Mouse (Mus musculus) stomach, postnatal 0 days (tissue): ENCODE data around the gene Tfdp2. TPM values are rescaled to one million over a fixed set of nuclear protein-coding genes. Genes with fewer than 3 reads are reported as not detected.

Experiments
- ATAC-seq: fragments of 200-750 bp; cut with Nextera tagmentation; 2 replicates; pipeline ENCODE4 v1.8.0; 2017; ENCODE audit not compliant: low FRiP score, low TSS enrichment
- DNase-seq: peaks from one replicate; pipeline ENCODE4 v3.0.0-alpha.2; 2016; ENCODE audit warnings: low spot score
- H3K27ac ChIP-seq: fragments of 300-500 bp; sonication (generic); replicated peaks from 2 replicates; pipeline ENCODE4 v1.5.1; 2014; ENCODE audit warnings: mild to moderate bottlenecking, control low read depth
- H3K27me3 ChIP-seq: fragments of 300-500 bp; sonication (generic); 2 replicates; pipeline ENCODE4 v1.6.1; 2014; ENCODE audit warnings: low read length; ENCODE audit not compliant: control insufficient read depth, insufficient read depth
- H3K36me3 ChIP-seq: fragments of 300-500 bp; sonication (generic); 2 replicates; pipeline ENCODE4 v1.6.1; 2014; ENCODE audit warnings: low read length, mixed read lengths; ENCODE audit not compliant: control insufficient read depth, insufficient read depth
- H3K4me1 ChIP-seq: fragments of 300-500 bp; sonication (generic); replicated peaks from 2 replicates; pipeline ENCODE4 v1.6.1; 2014; ENCODE audit warnings: antibody characterized with exemption; ENCODE audit not compliant: control insufficient read depth, insufficient read depth
- H3K4me2 ChIP-seq: fragments of 300-500 bp; sonication (generic); replicated peaks from 2 replicates; pipeline ENCODE4 v1.6.1; 2014; ENCODE audit warnings: low read depth, mild to moderate bottlenecking, control low read depth, moderate library complexity
- H3K4me3 ChIP-seq: fragments of 300-500 bp; sonication (generic); 2 replicates; pipeline ENCODE4 v1.5.1; 2014; ENCODE audit warnings: low read depth, low read length, control low read depth
- H3K9ac ChIP-seq: fragments of 300-500 bp; sonication (generic); 2 replicates; pipeline ENCODE4 v1.6.1; 2014; ENCODE audit warnings: mild to moderate bottlenecking, low read length, control low read depth, mixed read lengths
- H3K9me3 ChIP-seq: fragments of 300-500 bp; sonication (generic); 2 replicates; pipeline ENCODE4 v1.6.1; 2016; ENCODE audit warnings: low read length; ENCODE audit not compliant: control insufficient read depth
- CTCF ChIP-seq: IDR thresholded peaks from 2 replicates; pipeline ENCODE4 v1.5.1; 2016; ENCODE audit warnings: antibody characterized with exemption, low read depth, mild to moderate bottlenecking, moderate library complexity
- EP300 ChIP-seq: optimal IDR thresholded peaks from 2 replicates; pipeline ENCODE3; 2016; ENCODE audit warnings: antibody characterized with exemption
- WGBS: fragments of 180-500 bp; shearing (Covaris S2); extraction: QIAGEN DNeasy Blood & Tissue Kit; methylation state at CpG from one replicate; pipeline ENCODE4 v1.1.7; 2014; 5-methylcytosine and 5-hydroxymethylcytosine counted together
- polyA plus RNA-seq: library from polyadenylated mRNA; unstranded; fragments of >200 nt; fragmentation: Nextera tagmentation; extraction: Ambion mirVana; gene quantifications from 2 replicates; pipeline ENCODE4 v1.2.1, GENCODE M21; 2015

Gene Tfdp2
- polyA plus RNA-seq, 1 experiment from 2014 or later: 28.8 TPM

GRCm38 (mm10) chr9:96196636-96197181 is 634 bp downstream of the Tfdp2 start:
- peak overlapping the region; percentile 98 for H3K4me2 ChIP-seq
- under 1% methylated on average over 20 of the region's 20 CpGs for WGBS
- TF ChIP-seq EP300 (no peak), CTCF (peak; percentile 56)
- H3K27ac ChIP-seq: peak overlapping the region; percentile 96
- DNase-seq (peak; percentile 64), ATAC-seq (0 out of 2 replicates have a peak, but pooled peaks have one; percentile 33)
- no peaks in the 10 kb centered on the region for H3K27me3 ChIP-seq
- H3K9ac ChIP-seq: peak overlapping the region; percentile 88
- H3K36me3 ChIP-seq: no peaks in the 10 kb centered on the region
- no peaks in the 10 kb centered on the region for H3K9me3 ChIP-seq
- H3K4me3 ChIP-seq: peak overlapping the region; percentile 79
- H3K4me1 ChIP-seq: no peaks in the 10 kb centered on the region; the same call in 1 of the 2 replicates

GRCm38 (mm10) chr9:96197806-96198205 is 1.7 kb downstream of the Tfdp2 start:
- no peaks in the 10 kb centered on the region; the same call in 1 of the 2 replicates for H3K4me1 ChIP-seq
- no peak for TF ChIP-seq EP300
- TF ChIP-seq CTCF: no peak
- DNase-seq (no peak), ATAC-seq (no peak)
- H3K9ac ChIP-seq: no peak overlapping the region
- peak overlapping the region; percentile 79 for H3K4me3 ChIP-seq
- 0 out of 2 replicates have a peak overlapping the region, but pooled peaks have one; percentile 8 for H3K27ac ChIP-seq
- no peaks in the 10 kb centered on the region for H3K27me3 ChIP-seq
- H3K9me3 ChIP-seq: no peaks in the 10 kb centered on the region
- peak overlapping the region; percentile 98 for H3K4me2 ChIP-seq
- 45% methylated on average over 9 of the region's 9 CpGs for WGBS
- H3K36me3 ChIP-seq: no peaks in the 10 kb centered on the region

GRCm38 (mm10) chr9:96203663-96204062 is 7.6 kb downstream of the Tfdp2 start:
- 80% methylated on average over 3 of the region's 3 CpGs for WGBS

GRCm38 (mm10) chr9:96207428-96207827 is 11.4 kb downstream of the Tfdp2 start:
- no peak overlapping the region for H3K9ac ChIP-seq
- no peaks in the 10 kb centered on the region for H3K4me1 ChIP-seq
- no peak overlapping the region for H3K27ac ChIP-seq
- H3K4me2 ChIP-seq: no peak overlapping the region
- 76% methylated on average over 3 of the region's 3 CpGs for WGBS
- H3K27me3 ChIP-seq: no peaks in the 10 kb centered on the region
- peaks cover 5% of the 10 kb centered on the region; the same call in 1 of the 2 replicates for H3K36me3 ChIP-seq
- ATAC-seq (no peak), DNase-seq (no peak)
- no peak for TF ChIP-seq CTCF
- TF ChIP-seq EP300: no peak
- no peaks in the 10 kb centered on the region for H3K9me3 ChIP-seq
- no peak overlapping the region for H3K4me3 ChIP-seq

More at GRCm38 (mm10) chr9:96203663-96204062, 7.6 kb downstream of the Tfdp2 start:
- ATAC-seq (no peak), DNase-seq (no peak)
- Histone ChIP-seq H3K27ac (no peak overlapping the region), H3K9me3 (no peaks in the 10 kb centered on the region), H3K4me1 (no peaks in the 10 kb centered on the region), H3K27me3 (no peaks in the 10 kb centered on the region), H3K4me2 (no peak overlapping the region), H3K9ac (no peak overlapping the region), H3K36me3 (peaks cover 5% of the 10 kb centered on the region; the same call in 1 of the 2 replicates), H3K4me3 (no peak overlapping the region)
- no peak for TF ChIP-seq EP300
- TF ChIP-seq CTCF: no peak

GRCm38 (mm10) chr9:96213036-96213645 is 17.1 kb downstream of the Tfdp2 start:
- Histone ChIP-seq H3K9ac (no peak overlapping the region), H3K4me2 (no peak overlapping the region), H3K36me3 (no peaks in the 10 kb centered on the region), H3K4me1 (no peaks in the 10 kb centered on the region), H3K27me3 (no peaks in the 10 kb centered on the region), H3K4me3 (no peak overlapping the region), H3K27ac (peak overlapping the region; percentile 46; the same call in 1 of the 2 replicates), H3K9me3 (no peaks in the 10 kb centered on the region)
- WGBS: 65% methylated on average over 3 of the region's 3 CpGs
- ATAC-seq (peak; percentile 61; the same call in 1 of the 2 replicates), DNase-seq (no peak)
- TF ChIP-seq EP300: no peak

- Histone ChIP-seq H3K27ac (no peak overlapping the region), H3K4me2 (no peak overlapping the region), H3K27me3 (no peaks in the 10 kb centered on the region), H3K4me3 (no peak overlapping the region), H3K9ac (no peak overlapping the region), H3K36me3 (no peaks in the 10 kb centered on the region), H3K4me1 (no peaks in the 10 kb centered on the region), H3K9me3 (no peaks in the 10 kb centered on the region)
- TF ChIP-seq EP300 (no peak), CTCF (no peak)
- whole genome bisulfite sequencing: 85% methylated on average over 2 of the region's 2 CpGs
- DNase-seq: no peak
- ATAC-seq: no peak
Measured at GRCm38 (mm10) chr9:96214171-96214570, 18.1 kb downstream of the Tfdp2 start.
